Mouse (Mus musculus) liver, adult 2 months (tissue): Measurements from ENCODE around the gene Ppp3ca.

Experiments used
- CTCF ChIP-seq: fragments of 200-500 bp; IDR thresholded peaks from 2 replicates; pipeline ENCODE4 v1.5.1; 2011; ENCODE audit warnings: low read depth, low read length, control low read depth
- POLR2A ChIP-seq: fragments of 200-500 bp; IDR thresholded peaks from 2 replicates; pipeline ENCODE4 v1.6.1; 2011; ENCODE audit warnings: low read length, control low read depth; ENCODE audit not compliant: insufficient read depth; ENCODE audit errors: extremely low read depth

GRCm38 (mm10) chr3:136833003-136833745 is 163.2 kb downstream of the Ppp3ca start:
- TF ChIP-seq POLR2A (no peak), CTCF (no peak)
